Mouse (Mus musculus) neural tube, embryonic 15.5 days (tissue): ENCODE data around the gene Ptpn5. TPM values are rescaled to one million over a fixed set of nuclear protein-coding genes. Genes with fewer than 3 reads are reported as not detected.

Experiments
- ATAC-seq: fragments of 200-750 bp; cut with Nextera tagmentation; 2 replicates; pipeline ENCODE4 v1.8.0; 2017; ENCODE audit warnings: mild to moderate bottlenecking, moderate TSS enrichment, moderate library complexity; ENCODE audit not compliant: low FRiP score
- H3K27ac ChIP-seq: fragments of 300-500 bp; sonication (generic); replicated peaks from 2 replicates; pipeline ENCODE4 v1.5.1; 2015; ENCODE audit warnings: mild to moderate bottlenecking, inconsistent platforms
- H3K27me3 ChIP-seq: fragments of 300-500 bp; sonication (generic); replicated peaks from 2 replicates; pipeline ENCODE4 v1.6.1; 2015; ENCODE audit warnings: inconsistent platforms
- H3K36me3 ChIP-seq: fragments of 300-500 bp; sonication (generic); 2 replicates; pipeline ENCODE4 v1.6.1; 2015; ENCODE audit warnings: inconsistent platforms
- H3K4me1 ChIP-seq: fragments of 300-500 bp; sonication (generic); 2 replicates; pipeline ENCODE4 v1.6.1; 2015; ENCODE audit warnings: inconsistent platforms
- H3K4me2 ChIP-seq: fragments of 300-500 bp; sonication (generic); 2 replicates; pipeline ENCODE4 v1.6.1; 2015; ENCODE audit warnings: inconsistent platforms, mild to moderate bottlenecking, moderate library complexity
- H3K4me3 ChIP-seq: fragments of 300-500 bp; sonication (generic); replicated peaks from 2 replicates; pipeline ENCODE4 v1.5.1; 2015; ENCODE audit warnings: mild to moderate bottlenecking, inconsistent platforms
- H3K9ac ChIP-seq: fragments of 300-500 bp; sonication (generic); replicated peaks from 2 replicates; pipeline ENCODE4 v1.6.1; 2015; ENCODE audit warnings: mild to moderate bottlenecking, inconsistent platforms
- H3K9me3 ChIP-seq: fragments of 300-500 bp; sonication (generic); replicated peaks from 2 replicates; pipeline ENCODE4 v1.6.1; 2016; ENCODE audit warnings: inconsistent platforms
- WGBS: fragments of 180-500 bp; shearing (Covaris S2); methylation state at CpG from one replicate; pipeline ENCODE4 v1.1.7; 2015; ENCODE audit warnings: mixed read lengths; 5-methylcytosine and 5-hydroxymethylcytosine counted together
- microRNA-seq: library from miRNA; unstranded; fragments of <30 nt; microRNA quantifications from one replicate; pipeline ENCODE4, GENCODE M21; 2017
- polyA plus RNA-seq: library from polyadenylated mRNA; unstranded; fragments of >200 nt; fragmentation: Nextera tagmentation; extraction: Ambion mirVana; gene quantifications from 2 replicates; pipeline ENCODE4 v1.2.1, GENCODE M21; 2015

Ptpn5 gene
- polyA plus RNA-seq, 1 experiment from 2014 or later: 187 TPM

- no peak overlapping the region for H3K4me2 ChIP-seq
- no peaks in the 10 kb centered on the region for H3K36me3 ChIP-seq
- H3K9ac ChIP-seq: no peak overlapping the region
- H3K9me3 ChIP-seq: no peaks in the 10 kb centered on the region
- H3K27me3 ChIP-seq: no peaks in the 10 kb centered on the region
- ATAC-seq: no peak
- no peak overlapping the region for H3K4me3 ChIP-seq
- H3K27ac ChIP-seq: no peak overlapping the region
- 89% methylated on average over 4 of the region's 4 CpGs for WGBS
- H3K4me1 ChIP-seq: no peaks in the 10 kb centered on the region
Observed at GRCm38 (mm10) chr7:47031371-47031770, 102.1 kb downstream of the Ptpn5 start.

GRCm38 (mm10) chr7:47030517-47031193 lies 102.8 kb downstream of the Ptpn5 start:
- H3K36me3 ChIP-seq: no peaks in the 10 kb centered on the region
- H3K27me3 ChIP-seq: no peaks in the 10 kb centered on the region
- H3K27ac ChIP-seq: no peak overlapping the region
- no peak for ATAC-seq
- 79% methylated on average over 9 of the region's 9 CpGs for WGBS
- H3K9ac ChIP-seq: no peak overlapping the region
- no peak overlapping the region for H3K4me3 ChIP-seq
- no peaks in the 10 kb centered on the region for H3K9me3 ChIP-seq
- H3K4me2 ChIP-seq: no peak overlapping the region
- no peaks in the 10 kb centered on the region for H3K4me1 ChIP-seq

Small RNAs within 50 kb of the gene (microRNA-seq; reads per million reads assigned to microRNA genes)
- gene Mir7056: 0.69 reads per million

Other genes starting within 250 kb of the Ptpn5 start
- gene Tsg101, start 213.7 kb downstream of the Ptpn5 start, polyA plus RNA-seq: 292 and 317 TPM in 2 replicates
- gene Uevld, start 175.2 kb downstream of the Ptpn5 start, polyA plus RNA-seq: 4.3 and 5.2 TPM in 2 replicates
- gene Gm9999, start 150.1 kb downstream of the Ptpn5 start, polyA plus RNA-seq: not detected in 2 replicates
- gene Spty2d1, start 125.3 kb downstream of the Ptpn5 start, polyA plus RNA-seq: 7.3 and 8.7 TPM in 2 replicates
- 25.3 and 25.4 TPM in 2 replicates for gene Tmem86a, start 83.1 kb downstream of the Ptpn5 start, polyA plus RNA-seq
- not detected in 2 replicates for gene Mrgpra6, start 71.2 kb upstream of the Ptpn5 start, polyA plus RNA-seq
- not detected in 2 replicates for gene Mrgpra9, start 119.2 kb upstream of the Ptpn5 start, polyA plus RNA-seq
- gene Mrgpra1, start 220.6 kb upstream of the Ptpn5 start, polyA plus RNA-seq: 0.22 and 0.88 TPM in 2 replicates